Mouse (Mus musculus): Measurements from ENCODE around the gene Ndufa10. TPM values are rescaled to one million over a fixed set of nuclear protein-coding genes. Genes with fewer than 3 reads are reported as not detected.
A peak's percentile ranks its signal among the peaks of the same experiment; 100 is the strongest.
"Not testable (repeated sequence)": the region's sequence is repeated elsewhere in the genome, so short reads cannot be mapped to it uniquely, and the experiment has no call there.

Gene Ndufa10
- 45.5 and 48.4 TPM in 2 replicates for polyA plus RNA-seq (2011; ENCODE audit: insufficient read depth, insufficient read length, low replicate concordance, missing spikeins)

DNA sequence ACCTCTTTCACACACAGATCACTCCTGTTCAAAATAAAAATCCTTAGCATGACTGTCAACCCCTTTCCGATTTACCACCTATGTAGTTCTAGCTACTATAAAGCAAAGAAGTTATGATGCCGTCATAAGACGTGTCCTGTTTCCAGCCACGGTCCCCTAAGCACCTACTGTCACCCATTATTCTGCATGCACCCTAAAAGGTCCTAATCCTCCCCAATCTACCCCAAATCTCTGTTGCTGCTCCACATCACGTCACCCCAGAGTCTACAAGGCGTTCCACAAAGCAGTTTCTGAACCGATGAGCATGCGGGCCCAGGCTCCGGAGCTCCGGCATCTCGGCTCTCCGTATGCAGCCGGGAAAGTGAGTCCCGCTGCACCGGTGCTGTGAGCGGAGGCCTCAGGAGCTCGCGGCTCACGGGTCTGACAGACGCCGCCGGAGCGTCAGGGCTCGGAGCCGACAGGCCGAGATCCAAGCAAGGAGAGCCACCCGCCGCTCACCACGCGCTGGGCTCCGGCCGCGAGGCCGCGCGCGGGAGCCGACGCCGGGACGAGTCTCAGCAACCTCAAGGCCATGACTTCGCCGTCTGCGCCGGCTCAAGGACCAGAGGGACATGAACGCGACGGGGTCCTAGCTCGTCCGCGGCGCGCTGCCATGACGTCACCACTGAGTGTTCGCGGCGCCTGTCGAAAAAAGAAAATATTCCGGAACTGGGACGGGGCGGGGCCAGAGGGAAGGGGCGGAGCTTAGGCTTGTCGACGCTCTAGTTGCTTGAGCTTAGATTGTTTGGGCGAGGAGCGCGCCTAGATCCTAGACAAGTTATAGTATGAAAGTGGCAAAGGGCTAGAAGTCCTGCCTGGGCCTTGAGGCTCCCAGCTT is at the start of gene Ndufa10:
TSS of gene Ndufa10 (minus strand) at position 696 of the 877 bp plus-strand sequence.
- WGBS: 1% methylated on average over 67 of the region's 67 CpGs
- Histone ChIP-seq H3K4me1 (ENCODE audit: control insufficient read depth, insufficient read depth, low read length) (peaks cover 2% of the 10 kb centered on the region), H3K27ac (ENCODE audit: control insufficient read depth, insufficient read depth, low read depth, low read length, poor library complexity) (peak within 1 kb of the TSS; percentile 72), H3K4me3 (replicated peaks; ENCODE audit: control insufficient read depth, low read depth, low read length) (peak within 1 kb of the TSS; percentile 86)
- TF ChIP-seq POLR2A (IDR thresholded peaks at IDR 0.05; ENCODE audit: borderline replicate concordance, control insufficient read depth, low read depth, low read length) (peak; percentile 81; the same call in 1 of the 2 replicates), CTCF (IDR thresholded peaks at IDR 0.05; ENCODE audit: control insufficient read depth, insufficient read depth, low read length) (peak; percentile 2; the same call in 1 of the 2 replicates)

DNA sequence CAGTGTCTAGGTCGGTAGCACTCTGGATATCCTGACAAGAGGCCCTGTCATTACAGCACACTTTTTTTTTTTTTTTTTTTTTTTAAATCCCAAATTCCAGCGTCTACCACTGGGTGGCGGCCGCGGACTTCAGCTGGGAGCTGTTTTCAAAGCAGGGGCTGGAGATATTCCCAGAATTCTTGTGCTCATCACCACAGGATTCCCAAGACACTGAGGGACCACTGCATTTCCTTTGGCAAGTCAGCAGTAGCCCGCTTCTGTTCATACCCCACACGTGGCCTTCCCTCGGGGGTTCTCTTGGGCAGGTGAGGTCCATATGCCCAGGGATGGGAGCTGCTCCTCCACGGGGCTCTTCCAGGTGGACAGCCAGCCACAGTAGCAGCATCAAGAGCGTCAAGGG is 47.7 kb upstream of the Ndufa10 start:
- no peak overlapping the region for H3K4me3 ChIP-seq (replicated peaks; ENCODE audit: control insufficient read depth, low read depth, low read length)
- 0 out of 2 replicates have a peak, but pooled peaks have one; percentile 18 for TF ChIP-seq CTCF (IDR thresholded peaks at IDR 0.05; ENCODE audit: control insufficient read depth, insufficient read depth, low read length)
- TF ChIP-seq POLR2A (IDR thresholded peaks at IDR 0.05; ENCODE audit: borderline replicate concordance, control insufficient read depth, low read depth, low read length): no peak
- 14% methylated on average over 10 of the region's 10 CpGs for WGBS
- no peak overlapping the region for H3K27ac ChIP-seq (ENCODE audit: control insufficient read depth, insufficient read depth, low read depth, low read length, poor library complexity)
- H3K4me1 ChIP-seq (ENCODE audit: control insufficient read depth, insufficient read depth, low read length): no peaks in the 10 kb centered on the region; the same call in 1 of the 2 replicates

DNA sequence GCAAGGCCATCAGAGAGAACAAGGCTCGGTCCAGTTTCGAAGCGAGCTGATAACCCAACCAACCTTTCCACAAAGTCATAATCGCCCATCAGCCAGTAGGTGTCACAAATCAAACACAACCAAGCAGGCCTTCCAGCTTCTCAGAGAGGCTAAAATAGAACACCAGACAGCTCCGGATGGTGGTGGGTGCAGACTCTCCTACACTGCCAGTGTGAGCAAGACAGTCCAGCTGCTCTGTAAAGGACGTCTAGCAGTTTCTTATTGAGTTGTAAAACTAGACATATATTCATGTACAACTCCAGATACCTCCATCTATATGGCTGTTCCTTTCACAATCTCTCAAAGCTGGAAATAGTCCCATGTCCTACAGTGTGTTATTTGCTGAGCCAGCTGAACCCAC is 45.4 kb upstream of the Ndufa10 start:
- H3K27ac ChIP-seq (ENCODE audit: control insufficient read depth, insufficient read depth, low read depth, low read length, poor library complexity): no peak overlapping the region
- no peaks in the 10 kb centered on the region; the same call in 1 of the 2 replicates for H3K4me1 ChIP-seq (ENCODE audit: control insufficient read depth, insufficient read depth, low read length)
- WGBS: 68% methylated on average over 6 of the region's 6 CpGs
- TF ChIP-seq POLR2A (IDR thresholded peaks at IDR 0.05; ENCODE audit: borderline replicate concordance, control insufficient read depth, low read depth, low read length): no peak
- TF ChIP-seq CTCF (IDR thresholded peaks at IDR 0.05; ENCODE audit: control insufficient read depth, insufficient read depth, low read length): no peak
- H3K4me3 ChIP-seq (replicated peaks; ENCODE audit: control insufficient read depth, low read depth, low read length): no peak overlapping the region

- Histone ChIP-seq H3K27ac (ENCODE audit: control insufficient read depth, insufficient read depth, low read depth, low read length, poor library complexity) (no peak within 1 kb of the TSS), H3K4me3 (replicated peaks; ENCODE audit: control insufficient read depth, low read depth, low read length) (no peak within 1 kb of the TSS), H3K4me1 (ENCODE audit: control insufficient read depth, insufficient read depth, low read length) (no peaks in the 10 kb centered on the region)
- TF ChIP-seq CTCF (IDR thresholded peaks at IDR 0.05; ENCODE audit: control insufficient read depth, insufficient read depth, low read length) (no peak), POLR2A (IDR thresholded peaks at IDR 0.05; ENCODE audit: borderline replicate concordance, control insufficient read depth, low read depth, low read length) (no peak)
- 65% methylated on average over 3 of the region's 3 CpGs for whole genome bisulfite sequencing
Measured at GRCm38 (mm10) chr1:92518561-92518960, 44.9 kb upstream of the Ndufa10 start, which contains the start of gene Olfr1414. Gene Olfr1414, minus strand, starts transcription at chr1:92518661.

DNA sequence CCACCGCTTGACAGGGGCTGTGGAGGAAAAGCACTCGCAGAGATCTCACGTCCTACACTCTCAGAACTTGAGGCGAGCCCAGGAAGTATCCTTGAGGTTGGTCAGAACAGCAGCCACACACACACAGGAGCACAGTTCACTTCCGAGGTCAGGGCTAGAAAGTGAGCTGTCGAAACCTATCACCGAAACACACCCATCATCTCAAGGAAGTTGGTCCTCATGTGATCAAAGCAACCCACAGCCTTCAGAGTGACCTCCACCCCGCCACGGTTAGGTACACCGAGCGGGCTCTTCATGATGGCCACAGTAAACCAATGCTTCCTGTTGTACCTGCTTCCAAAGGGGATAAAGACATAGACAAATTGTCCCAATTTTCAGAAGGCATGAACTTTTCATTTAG is 41.7 kb upstream of the Ndufa10 start:
- WGBS: 54% methylated on average over 11 of the region's 11 CpGs
- no peak overlapping the region for H3K4me3 ChIP-seq (replicated peaks; ENCODE audit: control insufficient read depth, low read depth, low read length)
- TF ChIP-seq CTCF (IDR thresholded peaks at IDR 0.05; ENCODE audit: control insufficient read depth, insufficient read depth, low read length): no peak
- no peak for TF ChIP-seq POLR2A (IDR thresholded peaks at IDR 0.05; ENCODE audit: borderline replicate concordance, control insufficient read depth, low read depth, low read length)
- no peak overlapping the region for H3K27ac ChIP-seq (ENCODE audit: control insufficient read depth, insufficient read depth, low read depth, low read length, poor library complexity)
- no peaks in the 10 kb centered on the region for H3K4me1 ChIP-seq (ENCODE audit: control insufficient read depth, insufficient read depth, low read length)

DNA sequence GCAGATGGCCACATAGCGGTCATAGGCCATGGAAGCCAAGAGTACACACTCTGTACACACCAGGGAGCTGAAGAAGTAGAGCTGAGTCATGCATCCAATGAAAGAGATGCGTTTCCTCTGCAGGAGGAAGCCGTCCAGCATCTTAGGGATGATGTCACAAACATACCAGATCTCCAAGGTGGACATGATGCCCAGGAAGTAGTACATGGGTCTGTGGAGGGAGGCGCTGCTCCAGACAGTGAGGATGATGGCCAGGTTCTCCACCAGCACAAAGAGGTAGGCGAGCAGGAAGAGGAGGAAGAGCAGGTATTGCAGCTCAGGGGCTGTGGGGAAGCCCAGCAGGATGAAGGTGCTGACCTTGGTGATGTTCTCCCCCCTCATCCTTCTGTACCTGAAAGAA is 38.0 kb upstream of the Ndufa10 start:
- not testable (repeated sequence) for H3K4me1 ChIP-seq (ENCODE audit: control insufficient read depth, insufficient read depth, low read length); H3K4me3 ChIP-seq (replicated peaks; ENCODE audit: control insufficient read depth, low read depth, low read length); H3K27ac ChIP-seq (ENCODE audit: control insufficient read depth, insufficient read depth, low read depth, low read length, poor library complexity)
- WGBS: 71% methylated on average over 5 of the region's 5 CpGs

DNA sequence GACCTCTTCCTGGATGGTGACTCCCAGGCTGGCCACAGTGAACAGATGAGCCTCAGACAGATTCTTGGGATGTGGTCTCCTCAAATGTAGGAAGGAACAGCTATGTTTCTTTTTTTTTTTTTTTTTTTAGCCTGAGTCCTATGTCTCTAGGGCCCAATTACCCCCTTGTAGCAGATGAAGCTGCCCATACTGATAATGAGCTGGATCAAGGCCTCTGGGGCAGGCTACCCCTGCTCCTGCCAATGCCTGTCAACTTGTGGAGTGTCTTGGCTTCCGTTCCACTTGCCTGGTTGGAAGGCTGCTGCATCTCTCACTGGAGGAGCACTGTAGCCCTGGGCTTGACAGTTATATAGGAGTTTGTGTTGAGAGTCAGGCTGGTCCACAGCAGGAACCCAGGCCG is 22.3 kb upstream of the Ndufa10 start, which contains the start of gene Olfr1415:
TSS of gene Olfr1415 (minus strand) at position 101 of the 400 bp plus-strand sequence.
- H3K4me1 ChIP-seq (ENCODE audit: control insufficient read depth, insufficient read depth, low read length): no peaks in the 10 kb centered on the region
- WGBS: 74% methylated on average over 2 of the region's 2 CpGs
- no peak for TF ChIP-seq CTCF (IDR thresholded peaks at IDR 0.05; ENCODE audit: control insufficient read depth, insufficient read depth, low read length)
- TF ChIP-seq POLR2A (IDR thresholded peaks at IDR 0.05; ENCODE audit: borderline replicate concordance, control insufficient read depth, low read depth, low read length): no peak
- no peak within 1 kb of the TSS for H3K4me3 ChIP-seq (replicated peaks; ENCODE audit: control insufficient read depth, low read depth, low read length)
- no peak within 1 kb of the TSS for H3K27ac ChIP-seq (ENCODE audit: control insufficient read depth, insufficient read depth, low read depth, low read length, poor library complexity)

- no peak within 1 kb of the TSS for H3K27ac ChIP-seq (ENCODE audit: control insufficient read depth, insufficient read depth, low read depth, low read length, poor library complexity)
Measured at GRCm38 (mm10) chr1:92485013-92485412, 11.4 kb upstream of the Ndufa10 start, which contains the start of gene Olfr1416. Gene Olfr1416, minus strand, starts transcription at chr1:92485113.

More at GRCm38 (mm10) chr1:92485013-92485412, 11.4 kb upstream of the Ndufa10 start, which contains the start of gene Olfr1416:
- Histone ChIP-seq H3K4me1 (ENCODE audit: control insufficient read depth, insufficient read depth, low read length) (no peaks in the 10 kb centered on the region), H3K4me3 (replicated peaks; ENCODE audit: control insufficient read depth, low read depth, low read length) (no peak within 1 kb of the TSS)
- no peak for TF ChIP-seq CTCF (IDR thresholded peaks at IDR 0.05; ENCODE audit: control insufficient read depth, insufficient read depth, low read length)
- TF ChIP-seq POLR2A (IDR thresholded peaks at IDR 0.05; ENCODE audit: borderline replicate concordance, control insufficient read depth, low read depth, low read length): no peak

Measured in bone marrow, adult 2 months (tissue).